Mouse (Mus musculus): Measurements from ENCODE around the gene Adgrg2.

Adgrg2 gene

DNA sequence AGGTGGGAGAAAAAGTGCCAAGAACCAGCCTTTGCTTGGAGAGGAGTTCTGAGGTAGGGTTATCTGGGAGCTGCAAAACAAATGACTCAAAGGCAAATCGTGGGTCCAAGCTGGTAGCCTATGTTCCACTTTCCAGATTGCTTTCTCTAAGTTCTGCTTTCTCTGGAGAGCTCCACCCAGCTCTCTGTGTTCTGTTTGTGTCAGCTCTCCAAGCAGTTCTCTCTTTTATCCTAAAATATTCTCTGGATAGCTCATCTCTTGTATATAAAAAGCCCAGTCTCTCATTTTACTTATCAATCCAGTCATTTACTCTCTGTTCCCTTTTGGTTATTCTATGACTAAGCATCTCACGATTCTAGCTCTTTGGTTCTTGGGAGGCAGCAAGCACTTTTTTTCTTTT is 119.7 kb downstream of the Adgrg2 start:
- Histone ChIP-seq H3K4me3 (replicated peaks; ENCODE audit: low read length) (no peak overlapping the region), H3K36me3 (ENCODE audit: insufficient read depth, low read length) (no peaks in the 10 kb centered on the region), H3K4me1 (replicated peaks; ENCODE audit: low read depth, low read length) (peaks cover 5% of the 10 kb centered on the region), H3K9me3 (ENCODE audit: low read length) (no peaks in the 10 kb centered on the region), H3K27me3 (ENCODE audit: insufficient read depth, low read length) (no peaks in the 10 kb centered on the region)
- TF ChIP-seq CTCF (conservative IDR thresholded peaks at IDR 0.05; ENCODE audit: low read length) (no peak), POU5F1 (IDR thresholded peaks at IDR 0.05; ENCODE audit: borderline replicate concordance, low read length) (no peak), NANOG (IDR thresholded peaks at IDR 0.05; ENCODE audit: borderline replicate concordance, low read length) (no peak)

DNA sequence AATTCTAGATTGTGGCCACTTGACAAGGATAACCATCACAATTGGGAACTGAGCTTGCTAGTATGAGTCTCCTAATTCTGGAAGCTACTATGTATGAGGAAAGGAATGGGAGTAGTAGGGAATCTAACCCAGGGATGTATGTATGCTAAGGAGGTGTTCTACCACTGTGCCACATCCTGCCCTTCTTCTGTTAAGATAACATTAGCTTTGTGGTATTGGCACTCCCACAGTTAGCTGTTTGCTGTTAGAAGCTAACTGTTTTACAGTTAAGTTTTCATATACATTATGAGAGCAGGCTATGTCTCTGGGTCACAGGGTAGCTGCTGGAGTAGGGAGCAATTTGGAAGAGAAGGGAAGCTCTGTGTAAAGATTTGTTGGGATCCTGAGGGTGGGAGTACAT is 125.5 kb downstream of the Adgrg2 start:
- H3K9me3 ChIP-seq (ENCODE audit: low read length), result no peaks in the 10 kb centered on the region
- no peaks in the 10 kb centered on the region for H3K36me3 ChIP-seq (ENCODE audit: insufficient read depth, low read length)
- TF ChIP-seq POU5F1 (IDR thresholded peaks at IDR 0.05; ENCODE audit: borderline replicate concordance, low read length), result no peak
- H3K4me3 ChIP-seq (replicated peaks; ENCODE audit: low read length), result no peak overlapping the region
- no peaks in the 10 kb centered on the region for H3K4me1 ChIP-seq (replicated peaks; ENCODE audit: low read depth, low read length)
- no peaks in the 10 kb centered on the region for H3K27me3 ChIP-seq (ENCODE audit: insufficient read depth, low read length)

DNA sequence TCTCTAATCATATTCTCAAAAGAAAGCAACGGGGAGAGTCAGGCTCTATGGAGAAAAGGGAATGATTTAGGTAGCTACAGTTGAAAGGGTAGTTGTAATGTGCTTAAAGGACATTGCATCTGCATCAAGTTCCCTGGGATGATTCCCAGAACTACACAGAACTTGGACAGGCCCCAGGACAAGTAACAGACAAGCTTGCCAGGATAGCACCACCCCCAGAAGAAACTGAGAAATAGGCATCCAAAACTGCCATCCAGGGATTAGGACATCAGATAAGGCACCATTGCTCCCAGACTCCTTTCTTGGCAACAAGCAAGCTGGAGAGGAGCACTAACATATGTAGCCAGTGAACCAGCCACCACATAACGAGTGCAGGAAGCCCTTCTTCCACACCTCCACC is 152.3 kb downstream of the Adgrg2 start:
- TF ChIP-seq CTCF (conservative IDR thresholded peaks at IDR 0.05; ENCODE audit: low read length), result no peak
- no peak for TF ChIP-seq NANOG (IDR thresholded peaks at IDR 0.05; ENCODE audit: borderline replicate concordance, low read length)
- no peak for TF ChIP-seq POU5F1 (IDR thresholded peaks at IDR 0.05; ENCODE audit: borderline replicate concordance, low read length)
- no peak overlapping the region for H3K4me3 ChIP-seq (replicated peaks; ENCODE audit: low read length)
- H3K36me3 ChIP-seq (ENCODE audit: insufficient read depth, low read length), result peaks cover 10% of the 10 kb centered on the region; the same call in 1 of the 2 replicates
- H3K9me3 ChIP-seq (ENCODE audit: low read length), result no peaks in the 10 kb centered on the region
- H3K4me1 ChIP-seq (replicated peaks; ENCODE audit: low read depth, low read length), result no peaks in the 10 kb centered on the region
- no peaks in the 10 kb centered on the region for H3K27me3 ChIP-seq (ENCODE audit: insufficient read depth, low read length)
